Mouse (Mus musculus): ENCODE measurements around the gene Dctpp1. TPM values are rescaled to one million over a fixed set of nuclear protein-coding genes. Genes with fewer than 3 reads are reported as not detected.
"Not testable (repeated sequence)": the region's sequence is repeated elsewhere in the genome, so short reads cannot be mapped to it uniquely, and the experiment has no call there.

Dctpp1 gene
- polyA plus RNA-seq, 1 experiment from 2014 or later = 136 TPM

GRCm38 (mm10) chr7:127263526-127263925, 3.0 kb upstream of the Dctpp1 start:
- no peak for ATAC-seq (ENCODE audit: low read depth)
- 89% methylated on average over 3 of the region's 3 CpGs for WGBS (ENCODE audit: insufficient replicate concordance)
- no peak overlapping the region for H3K4me2 ChIP-seq
- no peaks in the 10 kb centered on the region for H3K27me3 ChIP-seq
- no peak overlapping the region for H3K27ac ChIP-seq
- H3K9me3 ChIP-seq (replicated peaks) = no peaks in the 10 kb centered on the region
- no peak for DNase-seq
- H3K36me3 ChIP-seq = 0 out of 2 replicates have a peak, but pooled peaks cover 5% of the 10 kb centered on the region
- H3K4me3 ChIP-seq (replicated peaks) = no peak overlapping the region
- H3K9ac ChIP-seq = no peak overlapping the region
- peaks cover 44% of the 10 kb centered on the region for H3K4me1 ChIP-seq (replicated peaks)

GRCm38 (mm10) chr7:127262218-127262961, 1.9 kb upstream of the Dctpp1 start:
- DNase-seq (no peak), ATAC-seq (ENCODE audit: low read depth) (no peak)
- Histone ChIP-seq H3K9ac (peak overlapping the region; percentile 14; the same call in 1 of the 2 replicates), H3K27ac (peak overlapping the region; percentile 34; the same call in 1 of the 2 replicates), H3K4me1 (replicated peaks) (peaks cover 56% of the 10 kb centered on the region), H3K36me3 (0 out of 2 replicates have a peak, but pooled peaks cover 4% of the 10 kb centered on the region), H3K4me3 (replicated peaks) (no peak overlapping the region), H3K9me3 (replicated peaks) (no peaks in the 10 kb centered on the region), H3K4me2 (0 out of 2 replicates have a peak overlapping the region, but pooled peaks have one; percentile 10), H3K27me3 (no peaks in the 10 kb centered on the region)
- 42% methylated on average over 10 of the region's 10 CpGs for whole genome bisulfite sequencing (ENCODE audit: insufficient replicate concordance)

- H3K4me1 ChIP-seq (replicated peaks) = peaks cover 85% of the 10 kb centered on the region
- peak overlapping the region; percentile 94 for H3K4me2 ChIP-seq
- no peaks in the 10 kb centered on the region for H3K27me3 ChIP-seq
- H3K9me3 ChIP-seq (replicated peaks) = no peaks in the 10 kb centered on the region
- H3K4me3 ChIP-seq (replicated peaks) = peak overlapping the region; percentile 80
- peaks cover 16% of the 10 kb centered on the region for H3K36me3 ChIP-seq
- WGBS (ENCODE audit: insufficient replicate concordance) = 62% methylated on average over 8 of the region's 8 CpGs
- H3K9ac ChIP-seq = peak overlapping the region; percentile 84; the same call in 1 of the 2 replicates
- ATAC-seq (ENCODE audit: low read depth) (no peak), DNase-seq (no peak)
- peak overlapping the region; percentile 11; the same call in 1 of the 2 replicates for H3K27ac ChIP-seq
These were observed 1.2 kb downstream of the Dctpp1 start for GRCm38 (mm10) chr7:127259186-127259905.

GRCm38 (mm10) chr7:127256518-127256917, 4.0 kb downstream of the Dctpp1 start:
- Histone ChIP-seq H3K27me3 (no peaks in the 10 kb centered on the region), H3K4me1 (replicated peaks) (peaks cover 79% of the 10 kb centered on the region), H3K9me3 (replicated peaks) (no peaks in the 10 kb centered on the region), H3K4me3 (replicated peaks) (no peak overlapping the region), H3K4me2 (no peak overlapping the region), H3K27ac (peak overlapping the region; percentile 10; the same call in 1 of the 2 replicates), H3K9ac (no peak overlapping the region), H3K36me3 (peaks cover 17% of the 10 kb centered on the region)
- ATAC-seq (ENCODE audit: low read depth) (no peak), DNase-seq (no peak)
- 73% methylated on average over 5 of the region's 5 CpGs for WGBS (ENCODE audit: insufficient replicate concordance)

GRCm38 (mm10) chr7:127255965-127256364, 4.5 kb downstream of the Dctpp1 start:
- no peaks in the 10 kb centered on the region for H3K27me3 ChIP-seq
- 19% methylated on average over 2 of the region's 2 CpGs for WGBS (ENCODE audit: insufficient replicate concordance)
- H3K27ac ChIP-seq = peak overlapping the region; percentile 94; the same call in 1 of the 2 replicates
- H3K4me3 ChIP-seq (replicated peaks) = no peak overlapping the region
- no peaks in the 10 kb centered on the region for H3K9me3 ChIP-seq (replicated peaks)
- H3K4me2 ChIP-seq = no peak overlapping the region
- peak overlapping the region; percentile 82; the same call in 1 of the 2 replicates for H3K9ac ChIP-seq
- ATAC-seq (ENCODE audit: low read depth) (no peak), DNase-seq (no peak)
- H3K36me3 ChIP-seq = peaks cover 20% of the 10 kb centered on the region
- peaks cover 73% of the 10 kb centered on the region for H3K4me1 ChIP-seq (replicated peaks)

GRCm38 (mm10) chr7:127255008-127255407, 5.5 kb downstream of the Dctpp1 start:
- ATAC-seq (ENCODE audit: low read depth) = no peak

GRCm38 (mm10) chr7:127253821-127254769, 6.4 kb downstream of the Dctpp1 start:
- Histone ChIP-seq H3K9me3 (replicated peaks) (no peaks in the 10 kb centered on the region), H3K36me3 (peaks cover 32% of the 10 kb centered on the region), H3K4me3 (replicated peaks) (peak overlapping the region; percentile 77), H3K27me3 (no peaks in the 10 kb centered on the region), H3K27ac (peak overlapping the region; percentile 94), H3K9ac (peak overlapping the region; percentile 82), H3K4me1 (replicated peaks) (peaks cover 59% of the 10 kb centered on the region), H3K4me2 (peak overlapping the region; percentile 97)
- DNase-seq = peak; percentile 91
- ATAC-seq (ENCODE audit: low read depth) = peak; percentile 89
- under 1% methylated on average over 136 of the region's 136 CpGs for WGBS (ENCODE audit: insufficient replicate concordance)

More at GRCm38 (mm10) chr7:127255008-127255407, 5.5 kb downstream of the Dctpp1 start:
- peak overlapping the region; percentile 82 for H3K9ac ChIP-seq
- peaks cover 24% of the 10 kb centered on the region for H3K36me3 ChIP-seq
- H3K27ac ChIP-seq = peak overlapping the region; percentile 94
- no peak for DNase-seq
- 15% methylated on average over 4 of the region's 4 CpGs for WGBS (ENCODE audit: insufficient replicate concordance)
- H3K4me1 ChIP-seq (replicated peaks) = peaks cover 69% of the 10 kb centered on the region
- H3K9me3 ChIP-seq (replicated peaks) = no peaks in the 10 kb centered on the region
- peak overlapping the region; percentile 97 for H3K4me2 ChIP-seq
- peak overlapping the region; percentile 77 for H3K4me3 ChIP-seq (replicated peaks)
- no peaks in the 10 kb centered on the region for H3K27me3 ChIP-seq

GRCm38 (mm10) chr7:127253341-127253740, 7.2 kb downstream of the Dctpp1 start:
- no peak for DNase-seq
- Histone ChIP-seq H3K27ac (peak overlapping the region; percentile 94), H3K36me3 (peaks cover 32% of the 10 kb centered on the region), H3K9ac (peak overlapping the region; percentile 82), H3K4me2 (peak overlapping the region; percentile 97), H3K27me3 (no peaks in the 10 kb centered on the region), H3K4me1 (replicated peaks) (peaks cover 52% of the 10 kb centered on the region), H3K9me3 (replicated peaks) (no peaks in the 10 kb centered on the region), H3K4me3 (replicated peaks) (peak overlapping the region; percentile 77)
- ATAC-seq (ENCODE audit: low read depth) = no peak
- 69% methylated on average over 6 of the region's 6 CpGs for whole genome bisulfite sequencing (ENCODE audit: insufficient replicate concordance)

- WGBS (ENCODE audit: insufficient replicate concordance) = 62% methylated on average over 2 of the region's 2 CpGs
- H3K4me3 ChIP-seq (replicated peaks) = no peak overlapping the region
These were observed 8.1 kb downstream of the Dctpp1 start for GRCm38 (mm10) chr7:127252414-127252813.

GRCm38 (mm10) chr7:127250511-127250910, 10.0 kb downstream of the Dctpp1 start:
- 82% methylated on average over 8 of the region's 8 CpGs for WGBS (ENCODE audit: insufficient replicate concordance)
- ATAC-seq (ENCODE audit: low read depth) = not testable (repeated sequence)

More at GRCm38 (mm10) chr7:127252414-127252813, 8.1 kb downstream of the Dctpp1 start:
- DNase-seq (no peak), ATAC-seq (ENCODE audit: low read depth) (no peak)
- Histone ChIP-seq H3K9me3 (replicated peaks) (no peaks in the 10 kb centered on the region), H3K36me3 (peaks cover 29% of the 10 kb centered on the region), H3K4me2 (no peak overlapping the region), H3K27me3 (no peaks in the 10 kb centered on the region), H3K27ac (peak overlapping the region; percentile 94), H3K4me1 (replicated peaks) (peaks cover 43% of the 10 kb centered on the region), H3K9ac (no peak overlapping the region)

More at GRCm38 (mm10) chr7:127250511-127250910, 10.0 kb downstream of the Dctpp1 start:
- H3K27me3 ChIP-seq; H3K4me3 ChIP-seq (replicated peaks); H3K9me3 ChIP-seq (replicated peaks); H3K27ac ChIP-seq; H3K9ac ChIP-seq; H3K4me2 ChIP-seq; DNase-seq: not testable (repeated sequence)
- peaks cover 34% of the 10 kb centered on the region for H3K36me3 ChIP-seq
- peaks cover 44% of the 10 kb centered on the region for H3K4me1 ChIP-seq (replicated peaks)

All from liver, embryonic 13.5 days (tissue).